In genomic region chr5:117134889-117135456, GRCm38 (mm10) we compare ENCODE assay signal across 10 mouse cellular contexts. TPM values are rescaled to one million over a fixed set of nuclear protein-coding genes. Genes with fewer than 3 reads are reported as not detected.
A peak's percentile ranks its signal among the peaks of the same experiment; 100 is the strongest.
DNase-seq lines count a peak whose midpoint lies in the region; ATAC-seq and TF ChIP-seq lines count a peak whose summit lies in the region.
"Had no signal": no experiment of that assay in that cellular context is flagged by ENCODE, and none has a peak within 500 bp of the region (broad histone marks: within the 10 kb centered on the region; RNA-seq: fewer than 3 reads in every experiment).

No protein-coding gene starts in this region.

- no peaks in the 10 kb centered on the region for H3K27me3 ChIP-seq in forebrain, embryonic 10.5 days (ENCODE audit: poor library complexity, severe bottlenecking)
- no peaks in the 10 kb centered on the region for H3K27me3 ChIP-seq in forebrain, postnatal 0 days (ENCODE audit: insufficient read depth, low read length)
- H3K27me3 ChIP-seq in lung, embryonic 15.5 days = no peaks in the 10 kb centered on the region
- no peaks in the 10 kb centered on the region for H3K27me3 ChIP-seq in embryonic facial prominence, embryonic 13.5 days
- no peaks in the 10 kb centered on the region for H3K27me3 ChIP-seq in liver, embryonic 16.5 days (ENCODE audit: control insufficient read depth, insufficient read depth, low read depth, low read length)
- no peaks in the 10 kb centered on the region for H3K27me3 ChIP-seq in forebrain, embryonic 16.5 days (replicated peaks; ENCODE audit: control insufficient read depth, insufficient read depth, low read length)
- H3K27me3 ChIP-seq: limb, embryonic 13.5 days had no signal

- peaks cover 23% of the 10 kb centered on the region for H3K4me1 ChIP-seq in forebrain, embryonic 10.5 days
- H3K4me1 ChIP-seq in forebrain, postnatal 0 days (ENCODE audit: insufficient read depth) = no peaks in the 10 kb centered on the region
- peaks cover 57% of the 10 kb centered on the region for H3K4me1 ChIP-seq in lung, embryonic 15.5 days
- H3K4me1 ChIP-seq in embryonic facial prominence, embryonic 13.5 days = peaks cover 16% of the 10 kb centered on the region
- peaks cover 82% of the 10 kb centered on the region for H3K4me1 ChIP-seq in liver, embryonic 16.5 days (ENCODE audit: control insufficient read depth, low read depth, low read length)
- H3K4me1 ChIP-seq in forebrain, embryonic 16.5 days (replicated peaks; ENCODE audit: control insufficient read depth, insufficient read depth, low read length) = peaks cover 3% of the 10 kb centered on the region; the same call in 1 of the 2 replicates

- no peak for DNase-seq in forebrain, embryonic 10.5 days (ENCODE audit: extremely low spot score, low spot score)
- no peak for DNase-seq in forebrain, postnatal 0 days
- DNase-seq in lung, adult 18-20 months = no peak
- no peak for DNase-seq in B cell, adult 2 months
- DNase-seq: right cerebral cortex, adult 18-20 months had no signal

- 0 out of 2 replicates have a peak overlapping the region, but pooled peaks have one; percentile 19 for H3K4me3 ChIP-seq in forebrain, embryonic 10.5 days
- no peak overlapping the region for H3K4me3 ChIP-seq in forebrain, postnatal 0 days (ENCODE audit: low read depth, low read length)
- no peak overlapping the region for H3K4me3 ChIP-seq in lung, embryonic 15.5 days
- no peak overlapping the region for H3K4me3 ChIP-seq in embryonic facial prominence, embryonic 13.5 days
- H3K4me3 ChIP-seq in liver, embryonic 16.5 days (ENCODE audit: low read depth, low read length) = peak overlapping the region; percentile 65
- no peak overlapping the region for H3K4me3 ChIP-seq in forebrain, embryonic 16.5 days (replicated peaks; ENCODE audit: low read length)
- H3K4me3 ChIP-seq: limb, embryonic 13.5 days had no signal

- H3K4me2 ChIP-seq in forebrain, postnatal 0 days (ENCODE audit: low read depth) = no peak overlapping the region
- peak overlapping the region; percentile 44 for H3K4me2 ChIP-seq in lung, embryonic 15.5 days
- no peak overlapping the region for H3K4me2 ChIP-seq in embryonic facial prominence, embryonic 13.5 days
- H3K4me2 ChIP-seq in liver, embryonic 16.5 days (ENCODE audit: low read depth, low read length) = peak overlapping the region; percentile 81
- no peak overlapping the region for H3K4me2 ChIP-seq in forebrain, embryonic 16.5 days (ENCODE audit: low read length)

- H3K9me3 ChIP-seq in forebrain, embryonic 10.5 days = no peaks in the 10 kb centered on the region
- H3K9me3 ChIP-seq in forebrain, postnatal 0 days (ENCODE audit: low read length) = no peaks in the 10 kb centered on the region
- H3K9me3 ChIP-seq in lung, embryonic 15.5 days = no peaks in the 10 kb centered on the region
- no peaks in the 10 kb centered on the region for H3K9me3 ChIP-seq in embryonic facial prominence, embryonic 13.5 days
- no peaks in the 10 kb centered on the region for H3K9me3 ChIP-seq in liver, embryonic 16.5 days (replicated peaks; ENCODE audit: control insufficient read depth, low read length)
- no peaks in the 10 kb centered on the region for H3K9me3 ChIP-seq in forebrain, embryonic 16.5 days (ENCODE audit: control insufficient read depth, low read length)
- H3K9me3 ChIP-seq: limb, embryonic 13.5 days had no signal

- TF ChIP-seq CTCF in forebrain, postnatal 0 days (IDR thresholded peaks at IDR 0.05; ENCODE audit: low read depth) = no peak

- H3K9ac ChIP-seq in forebrain, postnatal 0 days = no peak overlapping the region
- H3K9ac ChIP-seq in lung, embryonic 15.5 days = no peak overlapping the region
- H3K9ac ChIP-seq in embryonic facial prominence, embryonic 13.5 days = peak overlapping the region; percentile 49; the same call in 1 of the 2 replicates
- H3K9ac ChIP-seq in liver, embryonic 16.5 days (ENCODE audit: low read depth, low read length) = peak overlapping the region; percentile 67
- H3K9ac ChIP-seq in forebrain, embryonic 16.5 days (replicated peaks; ENCODE audit: low read depth, low read length) = no peak overlapping the region
- H3K9ac ChIP-seq: limb, embryonic 13.5 days had no signal

- ATAC-seq in forebrain, postnatal 0 days = no peak
- no peak for ATAC-seq in lung, embryonic 15.5 days (ENCODE audit: borderline replicate concordance, extremely low read depth, low FRiP score, low TSS enrichment)
- no peak for ATAC-seq in embryonic facial prominence, embryonic 13.5 days (ENCODE audit: insufficient number of reproducible peaks, insufficient read depth, low FRiP score, low TSS enrichment, low read depth)
- ATAC-seq in liver, embryonic 16.5 days (ENCODE audit: low read depth) = no peak
- ATAC-seq in forebrain, embryonic 16.5 days = no peak

- 83% methylated on average over 3 of the region's 3 CpGs for WGBS in forebrain, embryonic 10.5 days
- 75% methylated on average over 3 of the region's 3 CpGs for WGBS in forebrain, postnatal 0 days
- 18% methylated on average over 3 of the region's 3 CpGs for WGBS in lung, embryonic 15.5 days
- 65% methylated on average over 3 of the region's 3 CpGs for WGBS in embryonic facial prominence, embryonic 13.5 days
- 21% methylated on average over 3 of the region's 3 CpGs for WGBS in liver, embryonic 16.5 days (ENCODE audit: insufficient replicate concordance)
- 76% methylated on average over 3 of the region's 3 CpGs for WGBS in forebrain, embryonic 16.5 days

- H3K36me3 ChIP-seq in forebrain, embryonic 10.5 days (replicated peaks) = no peaks in the 10 kb centered on the region
- no peaks in the 10 kb centered on the region for H3K36me3 ChIP-seq in forebrain, postnatal 0 days (ENCODE audit: insufficient read depth)
- no peaks in the 10 kb centered on the region for H3K36me3 ChIP-seq in lung, embryonic 15.5 days
- H3K36me3 ChIP-seq in embryonic facial prominence, embryonic 13.5 days = no peaks in the 10 kb centered on the region
- no peaks in the 10 kb centered on the region for H3K36me3 ChIP-seq in liver, embryonic 16.5 days (ENCODE audit: control insufficient read depth, insufficient read depth)
- H3K36me3 ChIP-seq in forebrain, embryonic 16.5 days (ENCODE audit: control insufficient read depth, insufficient read depth) = no peaks in the 10 kb centered on the region
- H3K36me3 ChIP-seq: limb, embryonic 13.5 days had no signal

- peak overlapping the region; percentile 68 for H3K27ac ChIP-seq in forebrain, embryonic 10.5 days
- no peak overlapping the region for H3K27ac ChIP-seq in forebrain, postnatal 0 days (ENCODE audit: low read depth, low read length)
- H3K27ac ChIP-seq in lung, embryonic 15.5 days = peak overlapping the region; percentile 94
- no peak overlapping the region for H3K27ac ChIP-seq in embryonic facial prominence, embryonic 13.5 days
- peak overlapping the region; percentile 95 for H3K27ac ChIP-seq in liver, embryonic 16.5 days (ENCODE audit: low read length)
- no peak overlapping the region for H3K27ac ChIP-seq in forebrain, embryonic 16.5 days (ENCODE audit: low read length)
- H3K27ac ChIP-seq: limb, embryonic 13.5 days had no signal

RNA-seq across cellular contexts. Expression of gene Taok3, which starts 15.0 kb away (rescaled TPM):
- polyA plus RNA-seq in forebrain, embryonic 10.5 days (2016; fragmentation: Nextera tagmentation; extraction: Ambion mirVana) = 9.3 and 9.4 TPM in 2 replicates
- 37.2 TPM in 2 replicates for total RNA-seq in forebrain, postnatal 0 days (2014; rRNA removed)
- polyA plus RNA-seq in forebrain, postnatal 0 days (2015; fragmentation: Nextera tagmentation; extraction: Ambion mirVana) = 40.8 and 57.6 TPM in 2 replicates
- polyA plus RNA-seq in lung, embryonic 15.5 days (2015; fragmentation: Nextera tagmentation; extraction: Ambion mirVana) = 22.4 and 27.3 TPM in 2 replicates
- polyA plus RNA-seq in embryonic facial prominence, embryonic 13.5 days (2015; fragmentation: Nextera tagmentation; extraction: Ambion mirVana) = 14.3 and 16.3 TPM in 2 replicates
- 39.9 and 41.8 TPM in 2 replicates for polyA plus RNA-seq in liver, embryonic 16.5 days (2015; fragmentation: Nextera tagmentation; extraction: Ambion mirVana)
- 58.1 and 58.2 TPM in 2 replicates for polyA plus RNA-seq in forebrain, embryonic 16.5 days (2015; fragmentation: Nextera tagmentation; extraction: Ambion mirVana)

RNA-seq across cellular contexts. Expression of gene Suds3, which starts 19.1 kb away (rescaled TPM):
- 78.5 and 81.4 TPM in 2 replicates for polyA plus RNA-seq in forebrain, embryonic 10.5 days (2016; fragmentation: Nextera tagmentation; extraction: Ambion mirVana)
- 83.5 and 95.9 TPM in 2 replicates for total RNA-seq in forebrain, postnatal 0 days (2014; rRNA removed)
- 75.9 and 76.4 TPM in 2 replicates for polyA plus RNA-seq in forebrain, postnatal 0 days (2015; fragmentation: Nextera tagmentation; extraction: Ambion mirVana)
- 74.0 and 78.8 TPM in 2 replicates for polyA plus RNA-seq in lung, embryonic 15.5 days (2015; fragmentation: Nextera tagmentation; extraction: Ambion mirVana)
- 87.8 and 89.7 TPM in 2 replicates for polyA plus RNA-seq in embryonic facial prominence, embryonic 13.5 days (2015; fragmentation: Nextera tagmentation; extraction: Ambion mirVana)
- polyA plus RNA-seq in liver, embryonic 16.5 days (2015; fragmentation: Nextera tagmentation; extraction: Ambion mirVana) = 24.1 and 26.6 TPM in 2 replicates
- 83.0 and 93.0 TPM in 2 replicates for polyA plus RNA-seq in forebrain, embryonic 16.5 days (2015; fragmentation: Nextera tagmentation; extraction: Ambion mirVana)

Comparison
In these comparisons a context has a peak if more than half of its experiments do, and no peak if none do; other contexts are left out.
1. H3K27ac ChIP-seq: peak in forebrain, embryonic 10.5 days (single experiment), lung, embryonic 15.5 days (single experiment) and liver, embryonic 16.5 days (single experiment); none in forebrain, postnatal 0 days (single experiment), embryonic facial prominence, embryonic 13.5 days (single experiment) and forebrain, embryonic 16.5 days (single experiment).
2. H3K4me3 ChIP-seq: peak in forebrain, embryonic 10.5 days (single experiment) and liver, embryonic 16.5 days (single experiment); none in forebrain, postnatal 0 days (single experiment), lung, embryonic 15.5 days (single experiment), embryonic facial prominence, embryonic 13.5 days (single experiment) and forebrain, embryonic 16.5 days (single experiment).
3. H3K4me2 ChIP-seq: peak in lung, embryonic 15.5 days (single experiment) and liver, embryonic 16.5 days (single experiment); none in forebrain, postnatal 0 days (single experiment), embryonic facial prominence, embryonic 13.5 days (single experiment) and forebrain, embryonic 16.5 days (single experiment).
4. H3K9ac ChIP-seq: peak in embryonic facial prominence, embryonic 13.5 days (single experiment) and liver, embryonic 16.5 days (single experiment); none in forebrain, postnatal 0 days (single experiment), lung, embryonic 15.5 days (single experiment) and forebrain, embryonic 16.5 days (single experiment).